Mouse (Mus musculus) liver, embryonic 14.5 days (tissue): ENCODE data around the gene Rab8b.

Experiments used
- CTCF ChIP-seq: IDR thresholded peaks from 2 replicates; pipeline ENCODE4 v1.5.1; 2016; ENCODE audit warnings: antibody characterized with exemption, low read depth, control low read depth
- EP300 ChIP-seq: IDR thresholded peaks from 2 replicates; pipeline ENCODE4 v1.6.1; 2016; ENCODE audit warnings: antibody characterized with exemption, low read depth

DNA sequence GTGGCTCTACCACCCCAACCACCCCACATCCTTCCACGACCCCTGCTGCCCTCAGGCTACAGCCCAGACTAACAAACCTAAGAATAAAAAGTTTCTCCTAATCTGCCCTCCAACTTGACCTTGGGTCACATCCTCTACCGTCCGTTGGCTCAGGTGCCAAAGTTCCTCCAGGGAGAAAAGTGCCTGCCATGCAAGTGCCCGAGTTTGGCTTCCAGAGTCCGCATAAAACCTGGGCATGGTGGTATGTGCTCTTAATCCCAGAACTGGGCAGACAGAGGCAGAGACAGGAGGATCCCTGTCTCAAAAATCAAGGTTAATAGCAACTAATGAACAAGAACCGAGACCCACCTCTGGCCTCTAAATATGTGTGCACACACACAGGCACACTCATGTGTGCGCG lies 12.4 kb downstream of the Rab8b start:
- TF ChIP-seq CTCF (no peak), EP300 (no peak)
